Mouse (Mus musculus) CH12.LX (cell line): Measurements from ENCODE around the gene Actn2. TPM values are rescaled to one million over a fixed set of nuclear protein-coding genes. Genes with fewer than 3 reads are reported as not detected.

ENCODE experiments used
- DNase-seq: peaks from one replicate; pipeline ENCODE4 v3.0.0-alpha.2; 2013; ENCODE audit errors: extremely low read depth
- H3K27ac ChIP-seq: 2 replicates; pipeline ENCODE4 v1.5.1; 2012; ENCODE audit warnings: low read depth, mild to moderate bottlenecking, control low read depth, moderate library complexity; ENCODE audit not compliant: insufficient read depth
- H3K27me3 ChIP-seq: replicated peaks from 2 replicates; pipeline ENCODE3; 2012; ENCODE audit warnings: inconsistent platforms
- H3K36me3 ChIP-seq, 2 experiments: replicated peaks in 1 of 2; 2 replicates each; pipeline versions ENCODE3 to v1.6.1; 2012; ENCODE audit warnings: inconsistent platforms in 1 of 2, low read length in 1 of 2, mild to moderate bottlenecking in 1 of 2, mixed read lengths in 1 of 2, moderate library complexity in 1 of 2; ENCODE audit not compliant: control insufficient read depth in 1 of 2, insufficient read depth in 1 of 2
- H3K4me1 ChIP-seq, 2 experiments: 2 replicates each; pipeline ENCODE4 v1.6.1; 2012; ENCODE audit warnings: inconsistent platforms in 1 of 2, moderate library complexity in 1 of 2; ENCODE audit not compliant: insufficient read depth in 2 of 2, control insufficient read depth in 1 of 2
- H3K4me2 ChIP-seq: 2 replicates; pipeline ENCODE4 v1.6.1; 2012; ENCODE audit warnings: low read depth, mild to moderate bottlenecking, control low read depth; ENCODE audit not compliant: poor library complexity, insufficient read depth, severe bottlenecking
- H3K4me3 ChIP-seq, 3 experiments: fragments of 150-350 bp in 1 of 3; sonication (generic) in 1 of 3; replicated peaks in 1 of 3; 2 replicates each; pipeline versions ENCODE3 to v1.5.1; 2011 to 2012; ENCODE audit warnings: low read depth in 2 of 3, low read length in 2 of 3, mild to moderate bottlenecking in 2 of 3, moderate library complexity in 2 of 3, control low read depth in 1 of 3, improper control_type of control experiment in 1 of 3, inconsistent platforms in 1 of 3, mixed read lengths in 1 of 3; ENCODE audit not compliant: poor library complexity in 1 of 3
- H3K79me2 ChIP-seq: replicated peaks from 2 replicates; pipeline ENCODE4 v1.6.1; 2012; ENCODE audit warnings: mild to moderate bottlenecking, moderate library complexity; ENCODE audit not compliant: control insufficient read depth, poor library complexity, insufficient read depth, severe bottlenecking; ENCODE audit errors: extremely low read depth
- H3K9ac ChIP-seq: 2 replicates; pipeline ENCODE4 v1.6.1; 2012; ENCODE audit warnings: low read depth, mild to moderate bottlenecking, control low read depth, moderate library complexity; ENCODE audit not compliant: insufficient read depth
- H3K9me3 ChIP-seq: replicated peaks from 2 replicates; pipeline ENCODE3; 2012; ENCODE audit warnings: low read length, inconsistent platforms, mixed read lengths
- BHLHE40 ChIP-seq: IDR thresholded peaks from 2 replicates; pipeline ENCODE4 v1.6.1; 2011; ENCODE audit warnings: mild to moderate bottlenecking, low read depth, low read length, improper control_type of control experiment
- CHD1 ChIP-seq: IDR thresholded peaks from 2 replicates; pipeline ENCODE4 v1.6.1; 2012; ENCODE audit warnings: low read depth, low read length, improper control_type of control experiment, inconsistent platforms
- CHD2 ChIP-seq: IDR thresholded peaks from 2 replicates; pipeline ENCODE4 v1.6.1; 2011; ENCODE audit warnings: low read length, improper control_type of control experiment
- CTCF ChIP-seq, 2 experiments: IDR thresholded peaks in 1 of 2; conservative IDR thresholded peaks in 1 of 2; 2 replicates each; pipeline ENCODE4 v1.5.1; 2011 to 2012; ENCODE audit warnings: low read depth in 2 of 2, low read length in 2 of 2, improper control_type of control experiment in 1 of 2, inconsistent platforms in 1 of 2, mild to moderate bottlenecking in 1 of 2, moderate library complexity in 1 of 2
- E2F4 ChIP-seq: IDR thresholded peaks from 2 replicates; pipeline ENCODE4 v1.6.1; 2011; ENCODE audit warnings: low read depth, low read length, improper control_type of control experiment; ENCODE audit not compliant: insufficient replicate concordance
- ELF1 ChIP-seq: IDR thresholded peaks from 2 replicates; pipeline ENCODE4 v1.6.1; 2014; ENCODE audit warnings: low read depth, mild to moderate bottlenecking, inconsistent platforms, low read length, improper control_type of control experiment
- EP300 ChIP-seq: IDR thresholded peaks from 2 replicates; pipeline ENCODE4 v1.6.1; 2011; ENCODE audit warnings: low read length, improper control_type of control experiment
- ETS1 ChIP-seq: conservative IDR thresholded peaks from 2 replicates; pipeline ENCODE4 v1.6.1; 2012; ENCODE audit warnings: low read depth, mild to moderate bottlenecking, inconsistent platforms, low read length, improper control_type of control experiment, moderate library complexity
- GABPA ChIP-seq: IDR thresholded peaks from 2 replicates; pipeline ENCODE4 v1.6.1; 2012; ENCODE audit warnings: low read depth, low read length, improper control_type of control experiment, inconsistent platforms; ENCODE audit not compliant: insufficient replicate concordance
- HCFC1 ChIP-seq: IDR thresholded peaks from 2 replicates; pipeline ENCODE4 v1.6.1; 2012; ENCODE audit warnings: low read depth, mild to moderate bottlenecking, inconsistent platforms, low read length, improper control_type of control experiment
- IRF4 ChIP-seq: IDR thresholded peaks from 2 replicates; pipeline ENCODE4 v1.6.1; 2014; ENCODE audit warnings: low read depth, mild to moderate bottlenecking, inconsistent platforms, low read length, improper control_type of control experiment
- JUN ChIP-seq: IDR thresholded peaks from 2 replicates; pipeline ENCODE4 v1.6.1; 2011; ENCODE audit warnings: low read depth, mild to moderate bottlenecking, low read length, improper control_type of control experiment, moderate library complexity; ENCODE audit not compliant: insufficient read depth
- JUND ChIP-seq: conservative IDR thresholded peaks from 2 replicates; pipeline ENCODE4 v1.6.1; 2011; ENCODE audit warnings: low read depth, low read length, improper control_type of control experiment
- KAT2A ChIP-seq: IDR thresholded peaks from 2 replicates; pipeline ENCODE4 v1.6.1; 2012; ENCODE audit warnings: low read length, improper control_type of control experiment, inconsistent platforms; ENCODE audit not compliant: insufficient replicate concordance
- MAFK ChIP-seq: IDR thresholded peaks from 2 replicates; pipeline ENCODE4 v1.6.1; 2011; ENCODE audit warnings: low read length, improper control_type of control experiment; ENCODE audit not compliant: insufficient replicate concordance
- MAX ChIP-seq: IDR thresholded peaks from 2 replicates; pipeline ENCODE4 v1.6.1; 2011; ENCODE audit warnings: low read length, improper control_type of control experiment
- MAZ ChIP-seq: IDR thresholded peaks from 2 replicates; pipeline ENCODE4 v1.6.1; 2012; ENCODE audit warnings: low read depth, mild to moderate bottlenecking, inconsistent platforms, low read length, improper control_type of control experiment, moderate library complexity
- MEF2A ChIP-seq: IDR thresholded peaks from 2 replicates; pipeline ENCODE4 v1.6.1; 2014; ENCODE audit warnings: low read depth, mild to moderate bottlenecking, inconsistent platforms, low read length, improper control_type of control experiment, borderline replicate concordance
- MXI1 ChIP-seq: IDR thresholded peaks from 2 replicates; pipeline ENCODE4 v1.6.1; 2011; ENCODE audit warnings: mild to moderate bottlenecking, low read depth, low read length, improper control_type of control experiment
- MYC ChIP-seq: IDR thresholded peaks from 2 replicates; pipeline ENCODE4 v1.6.1; 2011; ENCODE audit warnings: low read depth, mild to moderate bottlenecking, improper control_type of control experiment, low read length
- NELFE ChIP-seq: IDR thresholded peaks from 2 replicates; pipeline ENCODE4 v1.6.1; 2011; ENCODE audit warnings: low read depth, low read length, improper control_type of control experiment
- NRF1 ChIP-seq: IDR thresholded peaks from 2 replicates; pipeline ENCODE4 v1.6.1; 2014; ENCODE audit warnings: low read depth, mild to moderate bottlenecking, inconsistent platforms, low read length, improper control_type of control experiment, moderate library complexity
- PAX5 ChIP-seq: IDR thresholded peaks from 2 replicates; pipeline ENCODE4 v1.6.1; 2012; ENCODE audit warnings: low read length, inconsistent platforms, mixed read lengths
- POLR2A ChIP-seq: IDR thresholded peaks from 2 replicates; pipeline ENCODE4 v1.6.1; 2011; ENCODE audit warnings: low read depth, mild to moderate bottlenecking, improper control_type of control experiment, low read length
- POLR2AphosphoS2 ChIP-seq: IDR thresholded peaks from 2 replicates; pipeline ENCODE4 v1.6.1; 2011; ENCODE audit warnings: low read depth, low read length, improper control_type of control experiment
- RAD21 ChIP-seq: IDR thresholded peaks from 2 replicates; pipeline ENCODE4 v1.6.1; 2011; ENCODE audit warnings: low read depth, mild to moderate bottlenecking, low read length, improper control_type of control experiment, moderate library complexity
- RCOR1 ChIP-seq: conservative IDR thresholded peaks from 2 replicates; pipeline ENCODE4 v1.6.1; 2012; ENCODE audit warnings: low read depth, mild to moderate bottlenecking, inconsistent platforms, low read length, improper control_type of control experiment
- SIN3A ChIP-seq: IDR thresholded peaks from 2 replicates; pipeline ENCODE4 v1.6.1; 2012; ENCODE audit warnings: low read length, improper control_type of control experiment, inconsistent platforms
- SMC3 ChIP-seq: IDR thresholded peaks from 2 replicates; pipeline ENCODE4 v1.6.1; 2011; ENCODE audit warnings: low read depth, low read length, improper control_type of control experiment
- TBP ChIP-seq: conservative IDR thresholded peaks from 2 replicates; pipeline ENCODE4 v1.6.1; 2011; ENCODE audit warnings: low read depth, low read length, improper control_type of control experiment
- TCF12 ChIP-seq: IDR thresholded peaks from 2 replicates; pipeline ENCODE4 v1.6.1; 2014; ENCODE audit warnings: low read depth, mild to moderate bottlenecking, inconsistent platforms, low read length, improper control_type of control experiment
- UBTF ChIP-seq: IDR thresholded peaks from 2 replicates; pipeline ENCODE4 v1.6.1; 2012; ENCODE audit warnings: low read depth, mild to moderate bottlenecking, inconsistent platforms, low read length, improper control_type of control experiment, moderate library complexity
- USF1 ChIP-seq: IDR thresholded peaks from 2 replicates; pipeline ENCODE4 v1.6.1; 2014; ENCODE audit warnings: low read depth, mild to moderate bottlenecking, inconsistent platforms, low read length, improper control_type of control experiment
- USF2 ChIP-seq: conservative IDR thresholded peaks from 2 replicates; pipeline ENCODE4 v1.6.1; 2011; ENCODE audit warnings: low read depth, low read length, improper control_type of control experiment
- ZC3H11A ChIP-seq: IDR thresholded peaks from 2 replicates; pipeline ENCODE4 v1.6.1; 2012; ENCODE audit warnings: low read depth, mild to moderate bottlenecking, inconsistent platforms, low read length, improper control_type of control experiment
- ZKSCAN1 ChIP-seq: IDR thresholded peaks from 2 replicates; pipeline ENCODE4 v1.6.1; 2012; ENCODE audit warnings: low read depth, inconsistent platforms, low read length, improper control_type of control experiment, borderline replicate concordance
- ZMIZ1 ChIP-seq: IDR thresholded peaks from 2 replicates; pipeline ENCODE4 v1.6.1; 2012; ENCODE audit warnings: low read depth, mild to moderate bottlenecking, inconsistent platforms, low read length, improper control_type of control experiment
- ZNF384 ChIP-seq: IDR thresholded peaks from 2 replicates; pipeline ENCODE4 v1.6.1; 2012; ENCODE audit warnings: low read depth, low read length, improper control_type of control experiment, inconsistent platforms
- dilution Hi-C: fragments of 300-500 bp; cut with MboI; formaldehyde crosslinking; loops from 2 replicates; pipeline ENCODE4 v1.14.3; 2020; ENCODE audit warnings: low sequenced_read_pairs; ENCODE audit not compliant: extremely low pct_unique_long_range_greater_than_20kb, extremely low pct_ligation_motif_present
- in situ Hi-C: fragments of 300-500 bp; cut with MboI; formaldehyde crosslinking; loops from 3 replicates; pipeline ENCODE4 v1.14.3; 2019; ENCODE audit warnings: low sequenced_read_pairs, low pct_ligation_motif_present, low pct_unique_long_range_greater_than_20kb, mixed read lengths
- polyA plus RNA-seq: library from polyadenylated mRNA; unstranded; fragments of >175 nt; gene quantifications from 2 replicates; pipeline ENCODE4 v1.2.1, GENCODE M21; 2012; ENCODE audit warnings: low read depth; ENCODE audit not compliant: insufficient read length
- total RNA-seq, 2 experiments: library from RNA; depleted of rRNA; stranded (reverse); fragments of 300-350 nt in 1 of 2; fragments of >200 nt in 1 of 2; gene quantifications; 2 replicates each; pipeline ENCODE4 v1.2.3; 2012 to 2014

Gene Actn2
- total and polyA plus RNA-seq, 3 experiments = not detected

DNA sequence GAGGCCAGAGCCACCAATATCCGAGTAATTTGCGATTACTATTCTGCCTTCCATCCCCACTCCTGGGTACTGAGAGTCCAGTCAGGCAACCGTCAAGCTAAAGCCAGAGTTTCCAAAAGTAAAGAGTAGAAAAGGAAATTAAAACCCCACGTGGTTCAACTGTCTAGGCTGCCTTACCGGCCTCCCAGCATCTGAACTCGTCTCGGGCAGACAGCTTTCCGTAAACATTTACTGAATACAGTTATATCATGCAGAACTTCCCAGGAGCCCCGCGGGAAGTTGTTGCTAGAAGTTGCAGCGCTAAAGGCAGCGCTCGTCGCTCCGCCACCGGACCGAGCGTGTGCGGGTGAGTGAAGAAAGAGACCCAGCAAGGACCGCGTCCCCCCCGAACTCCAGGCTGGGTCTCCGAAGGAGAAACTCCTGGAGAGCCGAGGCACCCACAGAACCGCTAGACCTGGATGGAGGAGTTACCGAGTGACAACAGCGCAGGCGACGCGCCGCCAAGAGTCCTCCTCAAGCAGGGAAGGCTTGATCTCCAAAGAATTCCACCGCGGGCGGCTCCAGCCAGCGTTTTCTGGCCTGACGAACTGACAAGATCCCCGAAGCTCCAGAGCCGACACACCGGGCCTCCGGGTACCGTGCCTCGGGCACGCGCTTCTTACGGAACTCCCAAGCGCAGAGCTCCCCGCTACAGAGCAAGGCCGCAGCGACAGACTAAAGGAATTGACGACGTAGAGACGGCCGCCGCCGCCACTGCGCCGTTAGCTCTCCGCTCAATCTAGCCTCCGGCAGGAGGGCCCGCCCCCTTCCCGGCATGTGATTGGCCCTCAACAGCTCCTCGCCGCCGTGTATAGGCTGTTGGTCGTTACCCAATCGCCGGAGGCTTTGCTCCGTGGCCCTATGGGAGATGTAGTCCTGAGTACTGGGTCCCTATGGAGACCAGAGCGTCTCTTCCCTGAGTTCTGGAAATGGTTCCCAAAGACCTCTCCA, 82.9 kb downstream of the Actn2 start, which contains the start of gene Mtr:
Gene Mtr (minus strand): TSS at position 723 of the 990 bp plus-strand sequence.
- in situ Hi-C loops = no loop called here

GRCm38 (mm10) chr13:12256871-12257390, 83.6 kb downstream of the Actn2 start:
- H3K79me2 ChIP-seq = peaks cover 23% of the 10 kb centered on the region
- H3K27ac ChIP-seq = no peak overlapping the region
- no peak for TF ChIP-seq NELFE
- TF ChIP-seq TCF12 = no peak
- TF ChIP-seq ZKSCAN1 = no peak
- no peak; the same call in 1 of the 2 replicates for TF ChIP-seq SIN3A
- TF ChIP-seq ZC3H11A = no peak
- no peak for TF ChIP-seq ELF1
- peak overlapping the region; percentile 75 for H3K9ac ChIP-seq
- H3K27me3 ChIP-seq = no peaks in the 10 kb centered on the region
- peak; percentile 17 for DNase-seq
- peaks cover 10% of the 10 kb centered on the region for H3K9me3 ChIP-seq
- H3K4me2 ChIP-seq = peak overlapping the region; percentile 88
- in situ Hi-C loops = no loop called here
- peaks cover 0 to 19% of the 10 kb centered on the region in 2 experiments; a peak in 2 of 4 replicates for H3K4me1 ChIP-seq
- peak overlapping the region; percentile 88 to 90 (median 88) for H3K4me3 ChIP-seq
- dilution Hi-C loops = no loop called here
- peaks cover 0 to 20% of the 10 kb centered on the region in 2 experiments for H3K36me3 ChIP-seq

More for the DNA sequence above, 82.9 kb downstream of the Actn2 start, which contains the start of gene Mtr:
- Histone ChIP-seq H3K36me3 (peaks cover 0 to 17% of the 10 kb centered on the region in 2 experiments), H3K9me3 (peaks cover 10% of the 10 kb centered on the region), H3K4me2 (peak within 1 kb of the TSS; percentile 88), H3K4me1 (peaks cover 0 to 19% of the 10 kb centered on the region in 2 experiments; a peak in 2 of 4 replicates), H3K79me2 (peaks cover 23% of the 10 kb centered on the region), H3K9ac (peak within 1 kb of the TSS; percentile 75), H3K27ac (no peak within 1 kb of the TSS), H3K27me3 (no peaks in the 10 kb centered on the region), H3K4me3 (peak within 1 kb of the TSS; percentile 88 to 90 (median 88))
- TF ChIP-seq POLR2AphosphoS2 = no peak; the same call in 1 of the 2 replicates
- peak; percentile 94 for TF ChIP-seq KAT2A
- no peak for TF ChIP-seq CTCF (conservative IDR thresholded peaks at IDR 0.05 in 1 of 2, IDR thresholded peaks at IDR 0.05 in 1 of 2; ENCODE audit: low read depth in 2 of 2, low read length in 2 of 2)
- no peak for TF ChIP-seq ZC3H11A
- TF ChIP-seq ZKSCAN1 = no peak
- no peak for TF ChIP-seq ETS1
- TF ChIP-seq USF2 = no peak
- TF ChIP-seq MYC = peak; percentile 22; the same call in 1 of the 2 replicates
- TF ChIP-seq SIN3A = peak; percentile 91
- TF ChIP-seq HCFC1 = peak; percentile 98
- TF ChIP-seq IRF4 = no peak
- TF ChIP-seq ZMIZ1 = peak; percentile 89
- no peak for TF ChIP-seq PAX5
- peak; percentile 85 for TF ChIP-seq TCF12
- peak; percentile 42; the same call in 1 of the 2 replicates for TF ChIP-seq GABPA
- TF ChIP-seq SMC3 = no peak
- peak; percentile 92 for TF ChIP-seq POLR2A
- TF ChIP-seq MAZ = no peak
- peak; percentile 91 for TF ChIP-seq NELFE
- peak; percentile 67 for TF ChIP-seq NRF1
- peak; percentile 87 for TF ChIP-seq MXI1
- TF ChIP-seq E2F4 = no peak
- no peak for TF ChIP-seq JUND
- peak; percentile 83 for TF ChIP-seq CHD2
- TF ChIP-seq CHD1 = no peak
- TF ChIP-seq ZNF384 = no peak
- TF ChIP-seq BHLHE40 = no peak
- no peak for TF ChIP-seq MEF2A
- peak; percentile 36 for TF ChIP-seq USF1
- no peak for TF ChIP-seq MAFK
- peak; percentile 87; the same call in 1 of the 2 replicates for TF ChIP-seq UBTF
- TF ChIP-seq EP300 = no peak
- no peak for TF ChIP-seq RAD21
- TF ChIP-seq JUN = no peak
- peak; percentile 61; the same call in 1 of the 2 replicates for TF ChIP-seq MAX
- no peak for TF ChIP-seq RCOR1
- peak; percentile 70 for TF ChIP-seq ELF1
- TF ChIP-seq TBP = peak; percentile 52; the same call in 1 of the 2 replicates
- dilution Hi-C loops = no loop called here
- DNase-seq = peak; percentile 95
